ENCODE assay signal across 19 mouse cellular contexts in the genomic region with DNA sequence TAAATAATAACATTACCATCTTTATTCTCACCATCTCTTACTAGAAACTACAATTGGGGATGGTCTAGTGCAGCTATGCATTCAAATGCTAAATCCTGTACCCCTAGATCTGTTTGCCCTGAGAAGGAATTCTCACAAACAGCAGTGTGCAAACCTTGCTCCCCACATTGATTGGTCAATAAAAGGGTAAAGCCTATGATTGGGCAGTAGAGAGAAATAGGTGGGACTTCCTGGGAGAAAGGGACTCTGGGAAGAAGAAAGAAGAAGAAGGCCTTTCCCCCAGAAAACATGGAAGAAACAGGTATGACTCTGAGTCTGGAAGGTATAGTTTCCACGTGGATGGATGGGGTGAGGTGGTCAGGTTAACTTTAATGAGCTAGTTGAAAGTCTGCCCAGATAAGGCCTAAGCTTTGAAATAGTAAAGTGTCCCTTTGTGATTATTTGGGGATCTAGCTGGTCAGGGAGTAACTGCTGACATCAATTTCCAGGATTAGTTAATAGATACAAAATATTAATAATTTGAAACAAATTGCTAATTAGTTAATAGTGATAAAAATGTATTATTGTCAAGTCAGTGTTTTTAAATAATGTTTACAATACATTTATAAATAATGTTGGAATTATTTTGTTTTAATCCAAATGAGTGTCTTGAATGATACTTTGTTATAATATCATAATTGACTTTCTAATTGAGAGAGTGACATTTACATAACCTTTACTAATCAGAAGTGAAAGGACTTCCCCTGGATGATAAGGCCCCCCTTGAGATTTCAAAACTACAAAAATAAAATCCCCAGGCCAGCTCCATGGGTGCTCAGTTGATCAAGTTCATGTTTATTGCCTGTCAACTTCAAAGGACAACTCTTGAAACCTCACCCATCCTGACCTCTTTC. TPM values are rescaled to one million over a fixed set of nuclear protein-coding genes. Genes with fewer than 3 reads are reported as not detected.
DNase-seq lines count a peak whose midpoint lies in the region; ATAC-seq and TF ChIP-seq lines count a peak whose summit lies in the region.
"Had no signal": no experiment of that assay in that cellular context is flagged by ENCODE, and none has a peak within 500 bp of the region (broad histone marks: within the 10 kb centered on the region; RNA-seq: fewer than 3 reads in every experiment).

No protein-coding gene starts in this region.

- in situ Hi-C loops in ES-E14 (cut with MboI; ENCODE audit: low sequenced_read_pairs in 2 of 2, unreplicated experiment in 2 of 2) = no loop called here

- no peaks in the 10 kb centered on the region for H3K79me2 ChIP-seq in macrophage (ENCODE audit: inconsistent target)

- H3K9me3 ChIP-seq in heart, embryonic 13.5 days = no peaks in the 10 kb centered on the region
- H3K9me3 ChIP-seq in ES-E14 (ENCODE audit: control insufficient read depth, insufficient read depth, low read depth, low read length) = no peaks in the 10 kb centered on the region
- no peaks in the 10 kb centered on the region for H3K9me3 ChIP-seq in erythroblast, embryonic 14.5 days (ENCODE audit: control insufficient read depth, low read length)
- H3K9me3 ChIP-seq: limb, embryonic 10.5 days; midbrain, embryonic 12.5 days; stomach, embryonic 15.5 days had no signal

- H3K27me3 ChIP-seq in heart, embryonic 13.5 days (replicated peaks) = no peaks in the 10 kb centered on the region
- H3K27me3 ChIP-seq in erythroblast, embryonic 14.5 days (ENCODE audit: control insufficient read depth) = peaks cover 10% of the 10 kb centered on the region
- H3K27me3 ChIP-seq: midbrain, embryonic 12.5 days; stomach, embryonic 15.5 days had no signal

- ATAC-seq in heart, embryonic 13.5 days (ENCODE audit: extremely low read depth, insufficient number of reproducible peaks, low FRiP score, low TSS enrichment) = no peak
- ATAC-seq: activated CD4-positive, CD25-positive, alpha-beta regulatory T cell, adult 4 months; forebrain, embryonic 14.5 days; lung, postnatal 0 days had no signal

- peaks cover 32% of the 10 kb centered on the region for H3K4me1 ChIP-seq in heart, embryonic 13.5 days
- H3K4me1 ChIP-seq in ES-E14 (ENCODE audit: control insufficient read depth in 2 of 2, insufficient read depth in 2 of 2, low read length in 2 of 2, poor library complexity in 1 of 2) = peaks cover 0 to 2% of the 10 kb centered on the region in 2 experiments; a peak in 3 of 4 replicates
- peaks cover 35% of the 10 kb centered on the region for H3K4me1 ChIP-seq in erythroblast, embryonic 14.5 days (ENCODE audit: control insufficient read depth)
- H3K4me1 ChIP-seq: limb, embryonic 10.5 days; midbrain, embryonic 12.5 days; stomach, embryonic 15.5 days had no signal

- peak overlapping the region; percentile 34 for H3K4me2 ChIP-seq in heart, embryonic 13.5 days
- H3K4me2 ChIP-seq: midbrain, embryonic 12.5 days; stomach, embryonic 15.5 days had no signal

- H3K27ac ChIP-seq in heart, embryonic 13.5 days (replicated peaks) = no peak overlapping the region
- H3K27ac ChIP-seq in ES-E14 (ENCODE audit: insufficient read depth, low read depth, low read length, poor library complexity, severe bottlenecking) (peak overlapping the region; percentile 79; the same call in 1 of the 2 replicates), macrophage (no peak overlapping the region)
- H3K27ac ChIP-seq: heart, adult 2 months; limb, embryonic 10.5 days; midbrain, embryonic 12.5 days; stomach, embryonic 15.5 days had no signal

- H3K36me3 ChIP-seq in heart, embryonic 13.5 days = no peaks in the 10 kb centered on the region
- H3K36me3 ChIP-seq in ES-E14 (ENCODE audit: control insufficient read depth, insufficient read depth, low read length, poor library complexity, severe bottlenecking) (no peaks in the 10 kb centered on the region; the same call in 1 of the 2 replicates), macrophage (ENCODE audit: inconsistent target) (no peaks in the 10 kb centered on the region)
- no peaks in the 10 kb centered on the region; the same call in 1 of the 2 replicates for H3K36me3 ChIP-seq in erythroblast, embryonic 14.5 days (ENCODE audit: control insufficient read depth)
- H3K36me3 ChIP-seq: limb, embryonic 10.5 days; midbrain, embryonic 12.5 days; stomach, embryonic 15.5 days had no signal

- H3K9ac ChIP-seq in heart, embryonic 13.5 days = no peak overlapping the region
- peak overlapping the region; percentile 88; the same call in 1 of the 2 replicates for H3K9ac ChIP-seq in ES-E14 (ENCODE audit: insufficient read depth, low read depth, low read length, poor library complexity, severe bottlenecking)
- H3K9ac ChIP-seq: midbrain, embryonic 12.5 days; stomach, embryonic 15.5 days had no signal

- intact Hi-C loops in heart, postnatal 10 days (cut with DNase I) = no loop called here

- no peak for DNase-seq in heart, postnatal 10 days
- DNase-seq in ES-E14 (ENCODE audit: low read depth, low spot score) = peak; percentile 66
- no peak for DNase-seq in urinary bladder, postnatal 36 days (ENCODE audit: low spot score in 2 of 2)
- no peak for DNase-seq in spleen, postnatal 14 days (ENCODE audit: low spot score in 2 of 2)
- no peak for DNase-seq in retina, embryonic 14.5 days (ENCODE audit: low spot score)
- DNase-seq: cerebellum, adult 2 months; heart, adult 2 months; heart, postnatal 4 days; layer of hippocampus, adult 9-11 months; thymus, postnatal 25 days had no signal

- 34% methylated on average over 1 of the region's 1 CpGs for WGBS in heart, embryonic 13.5 days
- 89% methylated on average over 1 of the region's 1 CpGs for WGBS in macrophage (ENCODE audit: missing documents)

- no peak overlapping the region for H3K4me3 ChIP-seq in heart, embryonic 13.5 days
- H3K4me3 ChIP-seq in ES-E14 (ENCODE audit: insufficient read depth in 1 of 2, low read depth in 1 of 2, low read length in 2 of 2, poor library complexity in 1 of 2, severe bottlenecking in 1 of 2) (peak overlapping the region; percentile 66 to 83), macrophage (ENCODE audit: inconsistent target) (peak overlapping the region; percentile 19; the same call in 1 of the 2 replicates)
- peak overlapping the region; percentile 59 for H3K4me3 ChIP-seq in erythroblast, embryonic 14.5 days (replicated peaks)
- H3K4me3 ChIP-seq: heart, adult 2 months; limb, embryonic 10.5 days; midbrain, embryonic 12.5 days; stomach, embryonic 15.5 days had no signal

TF ChIP-seq in ES-E14, 5 proteins besides CTCF, POLR2A, EP300 and RAD21:
- TF ChIP-seq HCFC1 (IDR thresholded peaks at IDR 0.05; ENCODE audit: borderline replicate concordance, insufficient read depth, low read length) (no peak), ZC3H11A (IDR thresholded peaks at IDR 0.05; ENCODE audit: borderline replicate concordance, low read depth, low read length) (no peak), CHD2 (IDR thresholded peaks at IDR 0.05; ENCODE audit: low read depth, low read length) (no peak), ZNF384 (IDR thresholded peaks at IDR 0.05; ENCODE audit: low read depth, low read length) (no peak), MAFK (IDR thresholded peaks at IDR 0.05; ENCODE audit: insufficient read depth, low read depth, low read length) (no peak)

RNA-seq across cellular contexts. Expression of gene Kif2a, which starts 12.3 kb away (rescaled TPM):
- polyA plus RNA-seq in heart, embryonic 13.5 days (2015; fragmentation: Nextera tagmentation; extraction: Ambion mirVana) = 10.1 and 13.2 TPM in 2 replicates
- total RNA-seq in heart, postnatal 10 days (2021) = 10 to 100 TPM; 38.7 to 44.9 TPM
- total RNA-seq in ES-E14 (2012; rRNA removed) = 19.1 and 21.9 TPM in 2 replicates
- polyA plus RNA-seq in erythroblast, embryonic 14.5 days (2012) = 3.5 and 6.6 TPM in 2 replicates
- 10 to 100 TPM in 25 of 26 experiments, 1 to 10 TPM in 1; 8.3 to 43.6 (median 30.5) TPM for total RNA-seq in macrophage (2018; cell fraction: chromatin; rRNA removed)
- total RNA-seq in macrophage (2018; cell fraction: cytosol; rRNA removed) = 10 to 100 TPM; 22.0 to 34.2 (median 25.7) TPM
- 10 to 100 TPM; 11.3 to 46.7 (median 22.5) TPM for total RNA-seq in macrophage (2018; cell fraction: nucleus; rRNA removed)
- polyA plus RNA-seq in macrophage (2018) = 18.2 to 22.6 TPM (median 22.4 TPM) in 3 replicates
